13 mouse cellular contexts compared by ENCODE assay signal in genomic region chr17:28709552-28710290, GRCm38 (mm10). TPM values are rescaled to one million over a fixed set of nuclear protein-coding genes. Genes with fewer than 3 reads are reported as not detected.
A peak's percentile ranks its signal among the peaks of the same experiment; 100 is the strongest.
DNase-seq lines count a peak whose midpoint lies in the region; ATAC-seq and TF ChIP-seq lines count a peak whose summit lies in the region.
"Had no signal": no experiment of that assay in that cellular context is flagged by ENCODE, and none has a peak within 500 bp of the region (broad histone marks: within the 10 kb centered on the region; RNA-seq: fewer than 3 reads in every experiment).

No protein-coding gene starts in this region.

- no peak for TF ChIP-seq POLR2A in kidney, adult 2 months (IDR thresholded peaks at IDR 0.05; ENCODE audit: low read depth, low read length)
- TF ChIP-seq POLR2A in cortical plate, adult 2 months (IDR thresholded peaks at IDR 0.05; ENCODE audit: extremely low read depth, insufficient read depth, low read length), result no peak

- H3K27me3 ChIP-seq in kidney, adult 2 months (replicated peaks; ENCODE audit: control insufficient read depth, insufficient read depth, low read length), result no peaks in the 10 kb centered on the region
- no peaks in the 10 kb centered on the region for H3K27me3 ChIP-seq in midbrain, embryonic 15.5 days (replicated peaks)
- H3K27me3 ChIP-seq: kidney, embryonic 15.5 days had no signal

- H3K27ac ChIP-seq in kidney, adult 2 months (ENCODE audit: insufficient read depth, low read depth, low read length), result peak overlapping the region; percentile 37
- H3K27ac ChIP-seq in cortical plate, adult 2 months (ENCODE audit: insufficient read depth, low read length), result peak overlapping the region; percentile 54; the same call in 1 of the 2 replicates
- H3K27ac ChIP-seq in midbrain, embryonic 15.5 days, result no peak overlapping the region
- H3K27ac ChIP-seq: kidney, embryonic 15.5 days; midbrain, embryonic 10.5 days had no signal

- no peaks in the 10 kb centered on the region for H3K9me3 ChIP-seq in midbrain, embryonic 15.5 days
- H3K9me3 ChIP-seq: kidney, embryonic 15.5 days; midbrain, embryonic 10.5 days had no signal

- peaks cover 49% of the 10 kb centered on the region for H3K4me1 ChIP-seq in kidney, adult 2 months (ENCODE audit: control insufficient read depth, insufficient read depth, low read length)
- peaks cover 20% of the 10 kb centered on the region for H3K4me1 ChIP-seq in cortical plate, adult 2 months (ENCODE audit: control insufficient read depth, insufficient read depth, low read length)
- no peaks in the 10 kb centered on the region for H3K4me1 ChIP-seq in midbrain, embryonic 15.5 days

- peak; percentile 59 for DNase-seq in kidney, adult 2 months
- no peak for DNase-seq in kidney, adult 11 months
- DNase-seq in 416B (ENCODE audit: low read depth), result peak; percentile 83
- no peak for DNase-seq in retina, embryonic 14.5 days (ENCODE audit: low spot score)
- no peak for DNase-seq in heart, postnatal 4 days
- DNase-seq: embryo, embryonic 11 days had no signal

- no peak overlapping the region for H3K9ac ChIP-seq in midbrain, embryonic 15.5 days
- H3K9ac ChIP-seq: kidney, embryonic 15.5 days had no signal

- TF ChIP-seq CTCF in kidney, adult 2 months (conservative IDR thresholded peaks at IDR 0.05; ENCODE audit: insufficient read depth, insufficient read length, low read depth, low read length), result no peak
- TF ChIP-seq CTCF in cortical plate, adult 2 months (IDR thresholded peaks at IDR 0.05; ENCODE audit: extremely low read depth, insufficient read depth, low read length), result no peak

- H3K36me3 ChIP-seq in kidney, adult 2 months (ENCODE audit: control insufficient read depth, insufficient read depth, low read length), result no peaks in the 10 kb centered on the region; the same call in 1 of the 2 replicates
- H3K36me3 ChIP-seq in midbrain, embryonic 15.5 days (replicated peaks), result peaks cover 6% of the 10 kb centered on the region; the same call in 1 of the 2 replicates

- 78% methylated on average over 8 of the region's 8 CpGs for WGBS in kidney, adult 2 months
- 90% methylated on average over 8 of the region's 8 CpGs for WGBS in midbrain, embryonic 15.5 days

- no peak overlapping the region for H3K4me2 ChIP-seq in midbrain, embryonic 15.5 days
- H3K4me2 ChIP-seq: heart, embryonic 11.5 days; kidney, embryonic 15.5 days had no signal

- H3K4me3 ChIP-seq in kidney, adult 2 months (ENCODE audit: insufficient read depth, low read depth, low read length), result no peak overlapping the region
- no peak overlapping the region for H3K4me3 ChIP-seq in cortical plate, adult 2 months (ENCODE audit: insufficient read depth, low read length)
- no peak overlapping the region for H3K4me3 ChIP-seq in midbrain, embryonic 15.5 days
- H3K4me3 ChIP-seq: kidney, embryonic 15.5 days; midbrain, embryonic 10.5 days had no signal

- peak; percentile 77 for ATAC-seq in megakaryocyte, adult 5-6 weeks (ENCODE audit: poor library complexity, severe bottlenecking)
- ATAC-seq in midbrain, embryonic 15.5 days (replicated peaks), result no peak
- ATAC-seq: forebrain, embryonic 14.5 days had no signal

RNA-seq across cellular contexts. Expression of gene AC170998.1, which starts 16.2 kb away (rescaled TPM):
- polyA plus RNA-seq in kidney, adult 2 months (2012; rRNA removed), result 0.63 and 0.94 TPM in 2 replicates
- 1.7 and 1.8 TPM in 2 replicates for polyA plus RNA-seq in cortical plate, adult 2 months (2012; rRNA removed)
- total RNA-seq in megakaryocyte, adult 5-6 weeks (2015), result 5.9 and 8.8 TPM in 2 replicates
- 1.4 and 3.7 TPM in 2 replicates for total RNA-seq in megakaryocyte, adult 5-6 weeks (2017)
- polyA plus RNA-seq in midbrain, embryonic 15.5 days (2015; fragmentation: Nextera tagmentation; extraction: Ambion mirVana), result 2.4 TPM in 2 replicates
- total RNA-seq in heart, postnatal 4 days (2021), result 1 to 10 TPM; 1.1 to 1.8 TPM

RNA-seq across cellular contexts. Expression of gene Mapk14, which starts 18.6 kb away (rescaled TPM):
- polyA plus RNA-seq in kidney, adult 2 months (2012; rRNA removed), result 92.2 and 97.3 TPM in 2 replicates
- polyA plus RNA-seq in cortical plate, adult 2 months (2012; rRNA removed), result 125 and 127 TPM in 2 replicates
- total RNA-seq in megakaryocyte, adult 5-6 weeks (2015), result 163 and 164 TPM in 2 replicates
- total RNA-seq in megakaryocyte, adult 5-6 weeks (2017), result 143 and 160 TPM in 2 replicates
- polyA plus RNA-seq in midbrain, embryonic 15.5 days (2015; fragmentation: Nextera tagmentation; extraction: Ambion mirVana), result 27.5 and 27.7 TPM in 2 replicates
- total RNA-seq in heart, postnatal 4 days (2021), result 10 to 100 TPM; 45.1 to 49.6 TPM

RNA-seq across cellular contexts. Expression of gene Slc26a8, which starts 19.7 kb away (rescaled TPM):
- polyA plus RNA-seq in kidney, adult 2 months (2012; rRNA removed), result 0.86 and 0.91 TPM in 2 replicates
- polyA plus RNA-seq in cortical plate, adult 2 months (2012; rRNA removed), result 10.7 and 12.0 TPM in 2 replicates
- total RNA-seq in megakaryocyte, adult 5-6 weeks (2015), result 0.52 and 0.58 TPM in 2 replicates
- 0.33 TPM in 1 of 2 replicates, not detected in the other for total RNA-seq in megakaryocyte, adult 5-6 weeks (2017)
- polyA plus RNA-seq in midbrain, embryonic 15.5 days (2015; fragmentation: Nextera tagmentation; extraction: Ambion mirVana), result 1.4 and 1.5 TPM in 2 replicates
- 1 to 10 TPM in 1 of 2 experiments, under 1 TPM in 1; 0.68 to 1.5 TPM for total RNA-seq in heart, postnatal 4 days (2021)

RNA-seq across cellular contexts. Expression of gene Mapk13, which starts 59.4 kb away (rescaled TPM):
- 10.5 and 10.9 TPM in 2 replicates for polyA plus RNA-seq in kidney, adult 2 months (2012; rRNA removed)
- polyA plus RNA-seq in cortical plate, adult 2 months (2012; rRNA removed), result 1.4 and 1.8 TPM in 2 replicates
- total RNA-seq in megakaryocyte, adult 5-6 weeks (2015), result 12.2 and 17.0 TPM in 2 replicates
- total RNA-seq in megakaryocyte, adult 5-6 weeks (2017), result 21.3 and 32.8 TPM in 2 replicates
- 0.86 and 1.1 TPM in 2 replicates for polyA plus RNA-seq in midbrain, embryonic 15.5 days (2015; fragmentation: Nextera tagmentation; extraction: Ambion mirVana)
- under 1 TPM; 0.47 to 0.50 TPM for total RNA-seq in heart, postnatal 4 days (2021)

Comparison
In these comparisons a context has a peak if more than half of its experiments do, and no peak if none do; other contexts are left out.
1. DNase-seq: peak in kidney, adult 2 months (single experiment) and 416B (single experiment); none in kidney, adult 11 months (single experiment), retina, embryonic 14.5 days (single experiment) and heart, postnatal 4 days (single experiment).